Mouse (Mus musculus) erythroblast, embryonic 14.5 days (primary cell): ENCODE results near the gene Syngr1.

Source experiments
- GATA1 ChIP-seq: IDR thresholded peaks from 2 replicates; pipeline ENCODE4 v1.6.1; 2012; ENCODE audit warnings: low read length, inconsistent platforms, mixed read lengths
- TAL1 ChIP-seq: IDR thresholded peaks from 3 replicates; pipeline ENCODE4 v1.6.1; 2012; ENCODE audit warnings: low read length, inconsistent platforms, mixed read lengths

DNA sequence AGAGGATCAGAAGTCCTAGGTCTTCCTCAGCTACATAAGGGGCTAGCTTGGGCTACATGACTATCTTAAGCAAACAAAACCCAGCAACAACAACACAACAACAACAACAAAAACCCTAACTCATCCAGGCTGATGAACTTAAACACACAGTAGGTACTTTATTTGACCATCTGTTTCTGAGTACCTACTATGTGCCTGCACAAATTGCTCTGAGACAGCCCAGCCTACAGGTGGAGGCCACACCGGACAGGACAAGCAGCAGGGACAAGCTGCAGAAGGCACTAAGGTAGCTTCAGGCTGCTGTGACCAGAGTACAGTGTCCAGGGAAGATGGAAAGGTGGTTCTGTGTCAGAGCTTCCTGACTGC, 17.9 kb upstream of the Syngr1 start:
- TF ChIP-seq TAL1 (no peak), GATA1 (no peak)
